Mouse (Mus musculus): Measurements from ENCODE around the gene Btd.

Gene Btd

DNA sequence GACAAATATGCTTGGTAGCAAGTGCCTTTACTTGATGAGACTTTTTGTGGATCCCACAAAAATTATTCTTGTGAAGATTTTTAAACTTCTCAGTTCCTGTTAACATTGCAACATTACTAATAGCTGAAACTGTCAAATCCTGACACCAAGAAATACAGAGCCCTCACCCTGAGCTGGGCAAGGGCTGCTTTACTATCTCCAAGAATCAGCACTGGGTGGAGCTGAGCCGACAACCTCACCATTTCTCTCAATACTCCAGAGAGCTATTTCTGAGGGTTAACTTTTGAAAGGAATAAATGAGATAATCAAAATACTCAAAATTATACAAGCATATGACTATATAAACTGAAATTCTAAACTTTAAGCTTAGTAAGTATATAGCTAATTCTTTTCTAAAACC lies 68.5 kb downstream of the Btd start:
- DNase-seq (ENCODE audit: low spot score), result no peak

DNA sequence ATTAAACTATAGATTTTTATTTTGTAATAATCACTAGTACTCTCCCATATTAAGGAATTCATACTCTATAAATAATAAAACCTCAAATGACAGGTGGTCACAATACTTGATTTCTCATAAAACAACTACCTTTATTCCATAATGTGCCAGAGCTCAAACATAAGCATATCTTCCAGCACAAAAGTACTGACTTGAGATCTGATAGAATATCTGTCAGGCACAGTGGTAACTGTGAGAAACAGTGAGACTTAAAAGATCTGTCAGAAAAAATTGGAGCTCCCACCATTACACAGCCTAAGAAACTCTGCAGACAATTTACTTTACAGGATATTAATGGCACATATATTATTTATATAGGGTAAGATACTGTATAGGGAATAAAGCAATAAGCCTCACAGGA lies 74.8 kb downstream of the Btd start:
- no peak for DNase-seq (ENCODE audit: low spot score)

DNA sequence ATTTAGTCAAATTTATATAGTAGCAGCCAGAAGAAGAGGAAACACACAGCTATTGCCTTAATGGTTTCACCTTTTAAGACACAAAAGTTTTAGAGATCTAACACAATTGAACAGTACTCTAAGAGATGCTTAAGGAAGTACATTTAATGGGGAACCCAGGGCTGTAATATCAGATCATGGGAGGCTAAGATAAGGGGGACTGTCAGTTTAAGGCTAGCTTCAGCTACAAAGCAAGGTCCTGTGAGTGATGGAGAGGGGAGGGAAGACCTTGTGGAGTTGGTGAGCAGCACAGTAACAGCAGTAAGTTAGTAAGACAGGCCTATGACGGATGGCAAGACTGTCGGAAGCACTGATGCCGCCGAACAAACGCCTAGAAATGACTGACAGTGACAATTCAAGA lies 76.5 kb downstream of the Btd start:
- no peak for DNase-seq (ENCODE audit: low spot score)
